Mouse (Mus musculus): ENCODE data around the gene Rnf128. TPM values are rescaled to one million over a fixed set of nuclear protein-coding genes. Genes with fewer than 3 reads are reported as not detected.

Rnf128 gene
- total and polyA plus RNA-seq, 3 experiments: 16.4 to 82.4 (median 69.3) TPM

- Histone ChIP-seq H3K27me3 (ENCODE audit: control insufficient read depth, insufficient read depth, low read length) (no peaks in the 10 kb centered on the region), H3K4me3 (no peak overlapping the region), H3K9ac (ENCODE audit: low read depth, low read length) (no peak overlapping the region), H3K79me2 (replicated peaks; ENCODE audit: control insufficient read depth, insufficient read depth, low read length) (no peaks in the 10 kb centered on the region), H3K27ac (no peak overlapping the region), H3K4me1 (ENCODE audit: control insufficient read depth, insufficient read depth, low read length) (no peaks in the 10 kb centered on the region), H3K36me3 (ENCODE audit: control insufficient read depth, insufficient read depth, low read length) (no peaks in the 10 kb centered on the region)
- no peak for TF ChIP-seq CTCF (IDR thresholded peaks at IDR 0.05)
- no peak for TF ChIP-seq POLR2A (IDR thresholded peaks at IDR 0.05; ENCODE audit: insufficient read depth, low read depth, low read length)
- TF ChIP-seq EP300 (IDR thresholded peaks at IDR 0.05; ENCODE audit: insufficient read depth, low read depth, low read length): no peak
- intact Hi-C loops (cut with DNase I): no loop called here
- DNase-seq: no peak
Observed at GRCm38 (mm10) chrX:139640418-139640817, 77.3 kb downstream of the Rnf128 start.

- no peak overlapping the region for H3K27ac ChIP-seq
Observed at GRCm38 (mm10) chrX:139652226-139652625, 89.1 kb downstream of the Rnf128 start.

GRCm38 (mm10) chrX:139653292-139653691, 90.2 kb downstream of the Rnf128 start:
- no peaks in the 10 kb centered on the region for H3K27me3 ChIP-seq (ENCODE audit: control insufficient read depth, insufficient read depth, low read length)
- no peaks in the 10 kb centered on the region for H3K36me3 ChIP-seq (ENCODE audit: control insufficient read depth, insufficient read depth, low read length)
- WGBS: 51% methylated on average over 3 of the region's 3 CpGs
- no peak overlapping the region for H3K9ac ChIP-seq (ENCODE audit: low read depth, low read length)
- H3K4me3 ChIP-seq: no peak overlapping the region
- 0 out of 2 replicates have a peak, but pooled peaks have one; percentile 57 for TF ChIP-seq EP300 (IDR thresholded peaks at IDR 0.05; ENCODE audit: insufficient read depth, low read depth, low read length)
- no peak for TF ChIP-seq POLR2A (IDR thresholded peaks at IDR 0.05; ENCODE audit: insufficient read depth, low read depth, low read length)
- no peak for TF ChIP-seq CTCF (IDR thresholded peaks at IDR 0.05)
- intact Hi-C loops (cut with DNase I): no loop called here
- H3K4me1 ChIP-seq (ENCODE audit: control insufficient read depth, insufficient read depth, low read length): no peaks in the 10 kb centered on the region
- no peak overlapping the region for H3K27ac ChIP-seq
- no peaks in the 10 kb centered on the region for H3K79me2 ChIP-seq (replicated peaks; ENCODE audit: control insufficient read depth, insufficient read depth, low read length)
- DNase-seq: peak in 1 of 2 experiments; percentile 30

More at GRCm38 (mm10) chrX:139652226-139652625, 89.1 kb downstream of the Rnf128 start:
- no peak for DNase-seq
- Histone ChIP-seq H3K79me2 (replicated peaks; ENCODE audit: control insufficient read depth, insufficient read depth, low read length) (no peaks in the 10 kb centered on the region), H3K36me3 (ENCODE audit: control insufficient read depth, insufficient read depth, low read length) (no peaks in the 10 kb centered on the region), H3K4me1 (ENCODE audit: control insufficient read depth, insufficient read depth, low read length) (no peaks in the 10 kb centered on the region), H3K9ac (ENCODE audit: low read depth, low read length) (no peak overlapping the region), H3K27me3 (ENCODE audit: control insufficient read depth, insufficient read depth, low read length) (no peaks in the 10 kb centered on the region), H3K4me3 (no peak overlapping the region)
- no peak for TF ChIP-seq EP300 (IDR thresholded peaks at IDR 0.05; ENCODE audit: insufficient read depth, low read depth, low read length)
- no peak for TF ChIP-seq POLR2A (IDR thresholded peaks at IDR 0.05; ENCODE audit: insufficient read depth, low read depth, low read length)
- no peak for TF ChIP-seq CTCF (IDR thresholded peaks at IDR 0.05)
- intact Hi-C loops (cut with DNase I): no loop called here
- WGBS: 69% methylated on average over 5 of the region's 5 CpGs

- TF ChIP-seq POLR2A (IDR thresholded peaks at IDR 0.05; ENCODE audit: insufficient read depth, low read depth, low read length) (no peak), EP300 (IDR thresholded peaks at IDR 0.05; ENCODE audit: insufficient read depth, low read depth, low read length) (no peak), CTCF (IDR thresholded peaks at IDR 0.05) (no peak)
- Histone ChIP-seq H3K9ac (ENCODE audit: low read depth, low read length) (no peak overlapping the region), H3K4me3 (no peak overlapping the region), H3K27ac (no peak overlapping the region), H3K36me3 (ENCODE audit: control insufficient read depth, insufficient read depth, low read length) (no peaks in the 10 kb centered on the region), H3K27me3 (ENCODE audit: control insufficient read depth, insufficient read depth, low read length) (no peaks in the 10 kb centered on the region), H3K79me2 (replicated peaks; ENCODE audit: control insufficient read depth, insufficient read depth, low read length) (no peaks in the 10 kb centered on the region), H3K4me1 (ENCODE audit: control insufficient read depth, insufficient read depth, low read length) (no peaks in the 10 kb centered on the region)
- no peak for DNase-seq
- intact Hi-C loops (cut with DNase I): no loop called here
- 61% methylated on average over 5 of the region's 5 CpGs for WGBS
Observed at GRCm38 (mm10) chrX:139654350-139655063, 91.4 kb downstream of the Rnf128 start.

- no peaks in the 10 kb centered on the region for H3K27me3 ChIP-seq (ENCODE audit: control insufficient read depth, insufficient read depth, low read length)
- H3K4me1 ChIP-seq (ENCODE audit: control insufficient read depth, insufficient read depth, low read length): no peaks in the 10 kb centered on the region
- no peak overlapping the region for H3K27ac ChIP-seq
- no peak for DNase-seq
- H3K9ac ChIP-seq (ENCODE audit: low read depth, low read length): no peak overlapping the region
- WGBS: 61% methylated on average over 1 of the region's 1 CpGs
- intact Hi-C loops (cut with DNase I): no loop called here
- H3K36me3 ChIP-seq (ENCODE audit: control insufficient read depth, insufficient read depth, low read length): no peaks in the 10 kb centered on the region
- TF ChIP-seq POLR2A (IDR thresholded peaks at IDR 0.05; ENCODE audit: insufficient read depth, low read depth, low read length): no peak
- peak; percentile 37 for TF ChIP-seq CTCF (IDR thresholded peaks at IDR 0.05)
- no peak for TF ChIP-seq EP300 (IDR thresholded peaks at IDR 0.05; ENCODE audit: insufficient read depth, low read depth, low read length)
- H3K79me2 ChIP-seq (replicated peaks; ENCODE audit: control insufficient read depth, insufficient read depth, low read length): no peaks in the 10 kb centered on the region
- no peak overlapping the region for H3K4me3 ChIP-seq
Observed at GRCm38 (mm10) chrX:139662111-139662510, 99.0 kb downstream of the Rnf128 start.

- no peaks in the 10 kb centered on the region for H3K4me1 ChIP-seq (ENCODE audit: control insufficient read depth, insufficient read depth, low read length)
- no peak for DNase-seq
- no peak overlapping the region for H3K4me3 ChIP-seq
- no peaks in the 10 kb centered on the region for H3K27me3 ChIP-seq (ENCODE audit: control insufficient read depth, insufficient read depth, low read length)
- H3K9ac ChIP-seq (ENCODE audit: low read depth, low read length): no peak overlapping the region
- H3K79me2 ChIP-seq (replicated peaks; ENCODE audit: control insufficient read depth, insufficient read depth, low read length): no peaks in the 10 kb centered on the region
- no peak overlapping the region for H3K27ac ChIP-seq
- intact Hi-C loops (cut with DNase I): loop anchor here (5.0 kb wide), 1 partner anchor 249 kb away; no protein-coding TSS in a partner anchor
- TF ChIP-seq CTCF (IDR thresholded peaks at IDR 0.05): peak; percentile 64
- no peak for TF ChIP-seq POLR2A (IDR thresholded peaks at IDR 0.05; ENCODE audit: insufficient read depth, low read depth, low read length)
- no peaks in the 10 kb centered on the region for H3K36me3 ChIP-seq (ENCODE audit: control insufficient read depth, insufficient read depth, low read length)
- 76% methylated on average over 2 of the region's 2 CpGs for WGBS
Observed at GRCm38 (mm10) chrX:139665829-139666228, 102.7 kb downstream of the Rnf128 start.

Data from heart, adult 2 months (tissue).